In the genomic region with DNA sequence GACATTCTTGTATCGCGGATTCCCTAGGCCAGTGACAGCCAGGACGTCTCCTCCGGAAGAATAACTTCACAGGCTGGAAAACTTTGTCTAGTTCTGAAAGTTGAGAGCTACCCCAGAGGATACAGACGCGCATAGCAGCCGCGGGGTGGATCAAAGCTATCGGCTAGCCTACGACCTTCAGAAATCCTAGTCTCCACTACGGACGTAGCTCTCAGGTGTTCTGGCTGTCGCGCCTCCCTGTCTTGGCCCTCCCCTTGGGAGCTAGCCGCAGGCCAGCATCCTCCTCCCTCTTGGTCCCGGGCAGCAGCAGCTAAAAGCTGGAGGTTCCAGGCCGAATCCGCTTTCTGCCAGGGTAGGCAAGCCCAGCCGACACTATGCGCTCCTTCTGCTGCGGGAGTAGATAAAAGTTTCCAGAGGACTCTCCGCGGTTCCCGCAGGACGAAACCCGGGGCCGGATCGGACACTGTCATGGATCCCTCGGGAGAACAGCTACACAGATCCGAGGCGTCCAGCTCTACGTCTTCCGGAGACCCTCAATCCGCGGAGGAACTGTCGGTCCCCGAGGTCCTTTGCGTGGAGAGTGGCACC, we compare ENCODE assay signal across 8 mouse cellular contexts. TPM values are rescaled to one million over a fixed set of nuclear protein-coding genes. Genes with fewer than 3 reads are reported as not detected.
DNase-seq lines count a peak whose midpoint lies in the region; ATAC-seq lines count a peak whose summit lies in the region.

No protein-coding gene starts in this region.

- under 1% methylated on average over 38 of the region's 38 CpGs for WGBS in lung, embryonic 15.5 days
- under 1% methylated on average over 38 of the region's 38 CpGs for WGBS in forebrain, embryonic 12.5 days
- under 1% methylated on average over 38 of the region's 38 CpGs for WGBS in intestine, embryonic 14.5 days

- H3K27me3 ChIP-seq in lung, embryonic 15.5 days: peaks cover 26% of the 10 kb centered on the region
- H3K27me3 ChIP-seq in forebrain, embryonic 12.5 days: peaks cover 34% of the 10 kb centered on the region
- peaks cover 17% of the 10 kb centered on the region for H3K27me3 ChIP-seq in intestine, embryonic 14.5 days (replicated peaks; ENCODE audit: control insufficient read depth, insufficient read depth, low read length)

- H3K27ac ChIP-seq in lung, embryonic 15.5 days: no peak overlapping the region
- no peak overlapping the region for H3K27ac ChIP-seq in forebrain, embryonic 12.5 days
- no peak overlapping the region for H3K27ac ChIP-seq in intestine, embryonic 14.5 days (ENCODE audit: low read depth)

- peak overlapping the region; percentile 60 for H3K4me3 ChIP-seq in lung, embryonic 15.5 days
- peak overlapping the region; percentile 63 for H3K4me3 ChIP-seq in forebrain, embryonic 12.5 days (replicated peaks)
- H3K4me3 ChIP-seq in intestine, embryonic 14.5 days (ENCODE audit: low read depth, low read length): peak overlapping the region; percentile 59

- peak overlapping the region; percentile 100 for H3K4me2 ChIP-seq in lung, embryonic 15.5 days
- H3K4me2 ChIP-seq in forebrain, embryonic 12.5 days: peak overlapping the region; percentile 100
- H3K4me2 ChIP-seq in intestine, embryonic 14.5 days (ENCODE audit: low read length): peak overlapping the region; percentile 100

- DNase-seq in lung, postnatal 14 days: no peak
- peak; percentile 30 for DNase-seq in adrenal gland, postnatal 25 days
- DNase-seq in intestine, embryonic 14.5 days (ENCODE audit: low spot score): no peak
- no peak for DNase-seq in T-cell, adult 2 months (ENCODE audit: low spot score)
- no peak for DNase-seq in cerebellum, postnatal 36 days

- ATAC-seq in lung, embryonic 15.5 days (ENCODE audit: borderline replicate concordance, extremely low read depth, low FRiP score, low TSS enrichment): peak; percentile 43
- ATAC-seq in forebrain, embryonic 12.5 days (ENCODE audit: low FRiP score): peak; percentile 37
- ATAC-seq in intestine, embryonic 14.5 days (replicated peaks; ENCODE audit: low FRiP score, low TSS enrichment, low read depth): peak; percentile 61
- ATAC-seq in megakaryocyte-erythroid progenitor cell, adult 5-6 weeks (replicated peaks; ENCODE audit: low FRiP score, low TSS enrichment, poor library complexity, severe bottlenecking): peak; percentile 49

- H3K4me1 ChIP-seq in lung, embryonic 15.5 days: peaks cover 12% of the 10 kb centered on the region
- H3K4me1 ChIP-seq in forebrain, embryonic 12.5 days: peaks cover 16% of the 10 kb centered on the region
- H3K4me1 ChIP-seq in intestine, embryonic 14.5 days (replicated peaks; ENCODE audit: control insufficient read depth, insufficient read depth, low read length): peaks cover 10% of the 10 kb centered on the region; the same call in 1 of the 2 replicates

- no peaks in the 10 kb centered on the region for H3K9me3 ChIP-seq in lung, embryonic 15.5 days
- no peaks in the 10 kb centered on the region for H3K9me3 ChIP-seq in forebrain, embryonic 12.5 days
- no peaks in the 10 kb centered on the region for H3K9me3 ChIP-seq in intestine, embryonic 14.5 days (ENCODE audit: control insufficient read depth, low read length)

- H3K9ac ChIP-seq in lung, embryonic 15.5 days: peak overlapping the region; percentile 43
- H3K9ac ChIP-seq in forebrain, embryonic 12.5 days: peak overlapping the region; percentile 67
- H3K9ac ChIP-seq in intestine, embryonic 14.5 days (ENCODE audit: low read length): peak overlapping the region; percentile 48

- no peaks in the 10 kb centered on the region for H3K36me3 ChIP-seq in lung, embryonic 15.5 days
- H3K36me3 ChIP-seq in forebrain, embryonic 12.5 days (replicated peaks): no peaks in the 10 kb centered on the region
- H3K36me3 ChIP-seq in intestine, embryonic 14.5 days (ENCODE audit: control insufficient read depth, insufficient read depth, low read length): no peaks in the 10 kb centered on the region

RNA-seq across cellular contexts. Expression of gene Ppp1r3g, which starts 9.6 kb away (rescaled TPM):
- 0.69 and 1.4 TPM in 2 replicates for polyA plus RNA-seq in lung, embryonic 15.5 days (2015; fragmentation: Nextera tagmentation; extraction: Ambion mirVana)
- total RNA-seq in adrenal gland, postnatal 25 days (2021): 0.38 and 0.43 TPM in 2 replicates
- polyA plus RNA-seq in forebrain, embryonic 12.5 days (2016; fragmentation: Nextera tagmentation; extraction: Ambion mirVana): 2.0 and 2.3 TPM in 2 replicates
- 0.96 and 1.6 TPM in 2 replicates for polyA plus RNA-seq in intestine, embryonic 14.5 days (2014; fragmentation: Nextera tagmentation; extraction: Ambion mirVana)
- total RNA-seq in megakaryocyte-erythroid progenitor cell, adult 5-6 weeks (2014; fragmentation: Nextera tagmentation): not detected in 2 replicates
- not detected in 2 replicates for total RNA-seq in megakaryocyte-erythroid progenitor cell, adult 5-6 weeks (2017)
